Mouse (Mus musculus) G1E (cell line): ENCODE measurements around the gene Ccl22. TPM values are rescaled to one million over a fixed set of nuclear protein-coding genes. Genes with fewer than 3 reads are reported as not detected.

ENCODE experiments used
- ATAC-seq: 2 replicates; pipeline ENCODE4 v1.8.0; 2016; ENCODE audit warnings: mild to moderate bottlenecking; ENCODE audit not compliant: insufficient number of reproducible peaks, poor library complexity, low FRiP score, severe bottlenecking; ENCODE audit errors: extremely low read depth
- DNase-seq: peaks from one replicate; pipeline ENCODE4 v3.0.0; 2012; ENCODE audit warnings: low spot score
- H3K27me3 ChIP-seq: 2 replicates; pipeline ENCODE4 v1.6.1; 2012; ENCODE audit warnings: mild to moderate bottlenecking, low read length, inconsistent platforms; ENCODE audit not compliant: insufficient read depth
- H3K36me3 ChIP-seq: replicated peaks from 2 replicates; pipeline ENCODE3; 2012; ENCODE audit warnings: mild to moderate bottlenecking, inconsistent platforms
- H3K4me1 ChIP-seq: 2 replicates; pipeline ENCODE4 v1.6.1; 2012; ENCODE audit warnings: low read depth, low read length, inconsistent platforms, mixed read lengths; ENCODE audit not compliant: insufficient read depth
- H3K4me3 ChIP-seq: 2 replicates; pipeline ENCODE4 v1.5.1; 2012; ENCODE audit warnings: low read depth, mild to moderate bottlenecking, inconsistent platforms, low read length, moderate library complexity, mixed read lengths
- H3K9me3 ChIP-seq: replicated peaks from 2 replicates; pipeline ENCODE4 v1.6.1; 2012; ENCODE audit warnings: inconsistent platforms
- CTCF ChIP-seq: IDR thresholded peaks from 2 replicates; pipeline ENCODE4 v1.5.1; 2012; ENCODE audit warnings: low read depth, low read length, inconsistent platforms, mixed read lengths
- GATA1 ChIP-seq: IDR thresholded peaks from 2 replicates; pipeline ENCODE4 v1.6.1; 2012; ENCODE audit warnings: borderline replicate concordance, low read length, inconsistent platforms, mixed read lengths
- GATA2 ChIP-seq: IDR thresholded peaks from 2 replicates; pipeline ENCODE4 v1.6.1; 2012; ENCODE audit warnings: low read depth, low read length, inconsistent platforms, borderline replicate concordance
- POLR2AphosphoS5 ChIP-seq: IDR thresholded peaks from 2 replicates; pipeline ENCODE4 v1.6.1; 2012; ENCODE audit warnings: low read depth, low read length, inconsistent platforms; ENCODE audit not compliant: insufficient replicate concordance
- TAL1 ChIP-seq: conservative IDR thresholded peaks from 2 replicates; pipeline ENCODE4 v1.6.1; 2012; ENCODE audit warnings: low read depth, low read length, inconsistent platforms, mixed read lengths
- polyA plus RNA-seq: library from polyadenylated mRNA; stranded (reverse); fragments of >175 nt; gene quantifications from 2 replicates; pipeline ENCODE4 v1.2.3, GENCODE M21; 2012
- total RNA-seq, 2 experiments: library from RNA; stranded (forward) in 1 of 2; stranded (reverse) in 1 of 2; fragments of 200-1000 nt in 1 of 2; fragments of >200 nt in 1 of 2; fragmentation: Nextera tagmentation in 1 of 2; gene quantifications; 2 replicates each; pipeline ENCODE4 v1.2.3; 2014 to 2017

Ccl22 gene
- total and polyA plus RNA-seq, 3 experiments = 0.02 to 0.22 TPM; not detected in 1

DNA sequence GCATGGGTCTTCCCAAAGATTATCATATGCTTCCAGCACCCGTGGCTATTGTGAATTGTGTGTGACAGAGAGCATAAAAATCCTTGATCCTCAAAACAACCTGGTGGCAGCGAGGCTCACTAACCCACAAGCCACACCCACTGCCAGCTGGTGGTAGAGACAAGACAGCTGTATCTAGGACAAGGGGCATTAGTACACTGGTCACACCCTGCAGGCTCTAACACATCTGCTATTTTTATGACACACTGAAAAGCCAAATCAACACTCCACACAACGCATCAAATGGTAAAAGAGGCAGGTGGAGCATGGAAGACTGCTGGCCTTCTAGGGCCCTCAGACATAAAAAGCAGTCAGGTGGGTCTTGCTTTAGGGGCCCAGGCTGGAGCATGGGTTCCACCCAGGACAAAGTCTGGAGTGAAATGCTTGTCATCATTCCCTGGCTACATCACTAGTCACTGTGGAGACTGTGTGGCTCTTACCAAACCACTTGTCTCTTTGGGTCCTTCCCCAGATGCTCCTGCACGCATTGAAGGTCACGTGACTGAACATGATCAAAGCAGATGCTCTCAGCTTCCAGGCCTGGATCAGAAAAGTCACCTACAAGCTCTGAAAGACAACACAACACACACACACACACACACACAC lies 11.4 kb upstream of the Ccl22 start:
- Histone ChIP-seq H3K36me3 (no peaks in the 10 kb centered on the region), H3K9me3 (no peaks in the 10 kb centered on the region), H3K4me1 (peaks cover 31% of the 10 kb centered on the region), H3K4me3 (no peak overlapping the region), H3K27me3 (peaks cover 10% of the 10 kb centered on the region)
- TF ChIP-seq POLR2AphosphoS5 = no peak
- peak; percentile 29; the same call in 1 of the 2 replicates for TF ChIP-seq TAL1
- TF ChIP-seq GATA1 = no peak
- DNase-seq (peak; percentile 12), ATAC-seq (peak; percentile 81)

GRCm38 (mm10) chr8:94734735-94735350 lies 10.5 kb upstream of the Ccl22 start:
- no peak for DNase-seq
- Histone ChIP-seq H3K9me3 (no peaks in the 10 kb centered on the region), H3K27me3 (peaks cover 4% of the 10 kb centered on the region; the same call in 1 of the 2 replicates), H3K36me3 (no peaks in the 10 kb centered on the region), H3K4me1 (peaks cover 31% of the 10 kb centered on the region), H3K4me3 (no peak overlapping the region)
- ATAC-seq = no peak
- no peak for TF ChIP-seq GATA1
- no peak for TF ChIP-seq CTCF
- TF ChIP-seq TAL1 = no peak
- TF ChIP-seq POLR2AphosphoS5 = no peak
- TF ChIP-seq GATA2 = no peak

DNA sequence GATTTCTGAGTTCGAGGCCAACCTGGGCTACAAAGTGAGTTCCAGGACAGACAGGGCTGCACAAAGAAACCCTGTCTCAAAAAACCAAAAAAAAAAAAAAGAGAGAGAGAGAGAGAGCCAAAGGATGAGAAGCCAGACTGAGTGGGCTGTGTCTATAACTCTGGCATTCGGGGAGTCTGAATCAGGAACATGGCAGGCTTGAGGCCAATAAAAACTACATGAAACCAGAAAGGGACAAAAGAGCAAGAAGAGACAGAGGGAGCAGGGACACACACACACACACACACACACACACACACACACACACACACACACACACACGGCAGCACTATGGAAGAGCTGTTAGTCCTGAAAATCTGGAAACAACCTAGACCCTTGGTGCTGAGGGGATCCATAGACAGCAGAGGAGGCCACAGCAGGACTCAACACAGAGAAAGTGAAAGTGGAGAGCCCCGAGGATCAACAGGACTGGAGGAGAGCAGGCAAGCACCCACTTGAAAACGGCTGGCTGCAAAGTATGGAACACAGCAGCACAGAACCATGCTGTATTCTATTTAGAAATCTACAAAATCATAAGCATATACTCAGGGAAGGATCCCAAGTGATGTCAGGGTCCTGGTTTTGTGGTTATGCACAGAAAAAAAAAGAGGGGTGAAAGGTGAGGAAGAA lies 9.8 kb upstream of the Ccl22 start:
- Histone ChIP-seq H3K36me3 (no peaks in the 10 kb centered on the region), H3K4me1 (peaks cover 31% of the 10 kb centered on the region), H3K27me3 (no peaks in the 10 kb centered on the region), H3K4me3 (peak overlapping the region; percentile 54; the same call in 1 of the 2 replicates), H3K9me3 (no peaks in the 10 kb centered on the region)
- no peak for ATAC-seq
- TF ChIP-seq GATA2 (no peak), GATA1 (no peak), POLR2AphosphoS5 (no peak), CTCF (no peak), TAL1 (no peak)
- DNase-seq = peak; percentile 11

- Histone ChIP-seq H3K9me3 (no peaks in the 10 kb centered on the region), H3K27me3 (peaks cover 1% of the 10 kb centered on the region; the same call in 1 of the 2 replicates), H3K36me3 (no peaks in the 10 kb centered on the region), H3K4me3 (no peak overlapping the region), H3K4me1 (peaks cover 10% of the 10 kb centered on the region)
- no peak for ATAC-seq
- DNase-seq = no peak
- TF ChIP-seq POLR2AphosphoS5 = no peak
- no peak for TF ChIP-seq GATA1
- TF ChIP-seq GATA2 = no peak
- no peak for TF ChIP-seq TAL1
- TF ChIP-seq CTCF = no peak
These were observed 5.6 kb upstream of the Ccl22 start for GRCm38 (mm10) chr8:94739829-94740228.

- H3K4me3 ChIP-seq = no peak overlapping the region
- no peak for ATAC-seq
- no peak for DNase-seq
- no peaks in the 10 kb centered on the region for H3K36me3 ChIP-seq
- H3K4me1 ChIP-seq = peaks cover 3% of the 10 kb centered on the region; the same call in 1 of the 2 replicates
- no peaks in the 10 kb centered on the region for H3K9me3 ChIP-seq
- TF ChIP-seq CTCF (no peak), GATA1 (no peak), POLR2AphosphoS5 (no peak), TAL1 (no peak), GATA2 (no peak)
- H3K27me3 ChIP-seq = peaks cover 4% of the 10 kb centered on the region; the same call in 1 of the 2 replicates
These were observed 4.8 kb upstream of the Ccl22 start for GRCm38 (mm10) chr8:94740591-94740990.

DNA sequence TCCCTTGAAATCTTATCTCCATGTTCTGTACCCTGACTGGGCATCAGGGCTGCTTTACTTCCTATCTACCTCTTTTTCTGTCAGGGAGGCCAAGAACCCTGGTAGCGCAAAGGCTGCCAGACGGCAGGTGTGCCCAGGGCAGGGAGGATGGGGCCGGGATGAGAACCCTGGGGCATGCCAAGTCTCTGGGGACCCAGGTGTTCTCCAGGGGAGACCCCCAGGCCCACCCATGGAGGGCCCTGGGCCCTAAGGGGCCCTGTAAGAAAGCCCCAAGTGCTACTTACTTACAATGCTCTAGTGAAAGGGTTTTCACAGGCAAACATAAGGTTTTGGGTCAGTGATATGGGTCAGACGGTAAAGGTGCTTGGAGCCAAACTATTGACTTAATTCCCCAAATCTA lies 3.7 kb upstream of the Ccl22 start:
- DNase-seq (no peak), ATAC-seq (no peak)
- TF ChIP-seq TAL1 (no peak), POLR2AphosphoS5 (no peak), GATA2 (no peak), GATA1 (no peak), CTCF (no peak)
- Histone ChIP-seq H3K4me3 (no peak overlapping the region), H3K4me1 (no peaks in the 10 kb centered on the region), H3K9me3 (no peaks in the 10 kb centered on the region), H3K27me3 (peaks cover 4% of the 10 kb centered on the region; the same call in 1 of the 2 replicates), H3K36me3 (no peaks in the 10 kb centered on the region)
